Comparison of ENCODE assay signal across 25 mouse cellular contexts in genomic region chr17:13870236-13870635, GRCm38 (mm10).
DNase-seq lines count a peak whose midpoint lies in the region; ATAC-seq and TF ChIP-seq lines count a peak whose summit lies in the region.
"Had no signal": no experiment of that assay in that cellular context is flagged by ENCODE, and none has a peak within 500 bp of the region (broad histone marks: within the 10 kb centered on the region; RNA-seq: fewer than 3 reads in every experiment).

No protein-coding gene starts in this region.

- H3K4me1 ChIP-seq in heart, adult 2 months (ENCODE audit: control insufficient read depth, insufficient read depth, low read length), result peaks cover 2% of the 10 kb centered on the region
- H3K4me1 ChIP-seq in liver, postnatal 0 days (ENCODE audit: insufficient read depth), result peaks cover 3% of the 10 kb centered on the region; the same call in 1 of the 2 replicates
- H3K4me1 ChIP-seq: forebrain, embryonic 13.5 days; forebrain, embryonic 15.5 days had no signal

- no peak for TF ChIP-seq POLR2A in heart, adult 2 months (IDR thresholded peaks at IDR 0.05; ENCODE audit: insufficient read depth, low read depth, low read length)

- TF ChIP-seq EP300 in heart, adult 2 months (IDR thresholded peaks at IDR 0.05; ENCODE audit: insufficient read depth, low read depth, low read length), result no peak
- TF ChIP-seq EP300 in liver, postnatal 0 days (IDR thresholded peaks at IDR 0.05; ENCODE audit: low read depth), result no peak

- no peak for ATAC-seq in megakaryocyte, adult 5-6 weeks (ENCODE audit: poor library complexity, severe bottlenecking)
- ATAC-seq in liver, postnatal 0 days, result no peak
- ATAC-seq: CD4-positive, CD25-positive, alpha-beta regulatory T cell, adult 4 months; forebrain, embryonic 13.5 days; forebrain, embryonic 15.5 days; forebrain, postnatal 0 days; Patski had no signal

- no peak overlapping the region for H3K4me3 ChIP-seq in heart, adult 2 months
- H3K4me3 ChIP-seq in liver, postnatal 0 days (ENCODE audit: low read depth, low read length), result no peak overlapping the region
- H3K4me3 ChIP-seq: embryonic facial prominence, embryonic 12.5 days; forebrain, embryonic 13.5 days; forebrain, embryonic 15.5 days had no signal

- H3K36me3 ChIP-seq in heart, adult 2 months (ENCODE audit: control insufficient read depth, insufficient read depth, low read length), result peaks cover 3% of the 10 kb centered on the region
- H3K36me3 ChIP-seq in liver, postnatal 0 days (replicated peaks; ENCODE audit: insufficient read depth, low read length), result no peaks in the 10 kb centered on the region; the same call in 1 of the 2 replicates
- H3K36me3 ChIP-seq: G1E had no signal

- H3K4me2 ChIP-seq in liver, postnatal 0 days (ENCODE audit: low read depth, low read length), result no peak overlapping the region
- H3K4me2 ChIP-seq: embryonic facial prominence, embryonic 12.5 days; forebrain, embryonic 13.5 days; forebrain, embryonic 15.5 days had no signal

- DNase-seq in heart, adult 11 months, result peak; percentile 81
- DNase-seq in heart, adult 2 months, result no peak
- DNase-seq in ES-CJ7 (ENCODE audit: low read depth, low spot score), result peak; percentile 33
- peak; percentile 75 for DNase-seq in R1 (ENCODE audit: low read depth, low spot score)
- DNase-seq in liver, postnatal 0 days, result no peak
- DNase-seq: adrenal gland, adult 2 months; adrenal gland, postnatal 10 days; adrenal gland, postnatal 25 days; B cell, adult 2 months; cerebellum, adult 11 months; cerebellum, adult 18-20 months; cerebellum, adult 8-10 months; cerebellum, adult 9-11 months; cerebellum, postnatal 14 days; cerebellum, postnatal 36 days; embryo, embryonic 11 days; forebrain, postnatal 0 days had no signal

- no peak for TF ChIP-seq CTCF in heart, adult 2 months (IDR thresholded peaks at IDR 0.05)
- TF ChIP-seq CTCF in liver, postnatal 0 days (IDR thresholded peaks at IDR 0.05; ENCODE audit: low read depth), result no peak

- no peak overlapping the region for H3K9ac ChIP-seq in heart, adult 2 months (ENCODE audit: low read depth, low read length)
- H3K9ac ChIP-seq in liver, postnatal 0 days (replicated peaks), result no peak overlapping the region
- H3K9ac ChIP-seq: embryonic facial prominence, embryonic 12.5 days; forebrain, embryonic 13.5 days; forebrain, embryonic 15.5 days; forebrain, postnatal 0 days had no signal

- H3K79me2 ChIP-seq in heart, adult 2 months (replicated peaks; ENCODE audit: control insufficient read depth, insufficient read depth, low read length), result no peaks in the 10 kb centered on the region

- WGBS in heart, adult 2 months, result 100% methylated on average over 1 of the region's 1 CpGs
- WGBS in liver, postnatal 0 days (ENCODE audit: insufficient replicate concordance), result 63% methylated on average over 1 of the region's 1 CpGs

- H3K27ac ChIP-seq in heart, adult 2 months, result no peak overlapping the region
- no peak overlapping the region for H3K27ac ChIP-seq in liver, postnatal 0 days (ENCODE audit: low read depth)
- H3K27ac ChIP-seq: embryonic facial prominence, embryonic 12.5 days; forebrain, embryonic 13.5 days; forebrain, embryonic 15.5 days had no signal

- no peaks in the 10 kb centered on the region for H3K27me3 ChIP-seq in heart, adult 2 months (ENCODE audit: control insufficient read depth, insufficient read depth, low read length)
- no peaks in the 10 kb centered on the region for H3K27me3 ChIP-seq in liver, postnatal 0 days (ENCODE audit: insufficient read depth, low read length)
- H3K27me3 ChIP-seq: CH12.LX; embryonic facial prominence, embryonic 12.5 days; forebrain, embryonic 13.5 days; forebrain, embryonic 15.5 days; Patski had no signal

- H3K9me3 ChIP-seq in liver, postnatal 0 days (ENCODE audit: low read length), result no peaks in the 10 kb centered on the region
- H3K9me3 ChIP-seq: embryonic facial prominence, embryonic 12.5 days; forebrain, embryonic 13.5 days; forebrain, embryonic 15.5 days; G1E had no signal

- intact Hi-C loops in heart, adult 2 months (cut with DNase I), result no loop called here

Comparison
In these comparisons a context has a peak if more than half of its experiments do, and no peak if none do; other contexts are left out.
1. DNase-seq: peak in heart, adult 11 months (single experiment), ES-CJ7 (single experiment) and R1 (single experiment); none in heart, adult 2 months (0 of 2) and liver, postnatal 0 days (single experiment).